Mouse (Mus musculus): ENCODE measurements around the gene Hs6st3. TPM values are rescaled to one million over a fixed set of nuclear protein-coding genes. Genes with fewer than 3 reads are reported as not detected.

Gene Hs6st3
- polyA plus RNA-seq, 1 experiment from 2014 or later = not detected

DNA sequence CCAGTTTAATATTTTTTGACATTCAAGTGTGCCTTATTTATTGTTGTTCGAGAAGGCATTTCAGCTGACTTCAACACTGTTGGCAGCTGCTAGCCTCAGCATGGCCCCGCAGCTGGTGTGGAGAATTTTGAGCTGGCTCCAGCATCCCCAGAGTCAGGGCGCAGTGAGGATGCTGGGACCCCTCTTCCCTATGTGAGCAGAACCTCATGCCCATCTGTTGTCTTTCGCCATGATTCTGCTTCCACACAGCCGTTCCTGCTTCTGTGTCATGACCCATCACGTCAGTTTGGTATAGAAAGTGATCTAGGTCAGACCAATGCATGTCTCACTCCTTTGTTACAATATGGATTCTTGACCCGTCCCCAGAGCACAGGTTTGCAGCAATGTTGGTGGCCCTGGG lies 231.9 kb downstream of the Hs6st3 start:
- Histone ChIP-seq H3K36me3 (replicated peaks; ENCODE audit: insufficient read depth, low read length) (no peaks in the 10 kb centered on the region), H3K27ac (ENCODE audit: low read depth) (no peak overlapping the region), H3K4me1 (ENCODE audit: insufficient read depth) (no peaks in the 10 kb centered on the region), H3K9ac (replicated peaks) (no peak overlapping the region), H3K27me3 (ENCODE audit: insufficient read depth, low read length) (no peaks in the 10 kb centered on the region), H3K9me3 (ENCODE audit: low read length) (no peaks in the 10 kb centered on the region), H3K4me2 (ENCODE audit: low read depth, low read length) (no peak overlapping the region), H3K4me3 (ENCODE audit: low read depth, low read length) (no peak overlapping the region)
- WGBS (ENCODE audit: insufficient replicate concordance) = 74% methylated on average over 7 of the region's 7 CpGs
- ATAC-seq = no peak
- TF ChIP-seq CTCF (IDR thresholded peaks at IDR 0.05; ENCODE audit: low read depth) (no peak), EP300 (IDR thresholded peaks at IDR 0.05; ENCODE audit: low read depth) (no peak)
- DNase-seq = no peak

DNA sequence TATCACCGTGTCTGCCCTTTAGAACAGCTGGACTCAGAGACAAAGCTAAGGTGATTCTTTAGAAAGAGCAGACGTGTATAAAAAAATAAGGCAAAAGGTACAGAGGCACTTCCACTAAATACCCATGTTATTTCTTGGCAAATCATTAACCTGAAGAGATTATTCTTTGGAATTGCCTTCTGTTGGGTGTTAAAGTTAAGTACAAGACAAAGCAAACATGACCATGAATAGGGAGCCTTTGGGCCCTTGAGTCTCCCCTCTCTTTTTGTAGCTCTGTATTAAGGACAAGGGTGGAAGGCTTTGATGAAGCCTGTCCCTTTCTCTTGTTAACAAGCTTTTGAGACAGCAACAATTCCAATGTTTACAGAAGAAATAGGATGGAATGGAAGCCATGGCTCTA lies 241.2 kb downstream of the Hs6st3 start:
- DNase-seq (no peak), ATAC-seq (no peak)
- 74% methylated on average over 2 of the region's 2 CpGs for WGBS (ENCODE audit: insufficient replicate concordance)
- Histone ChIP-seq H3K27ac (ENCODE audit: low read depth) (no peak overlapping the region), H3K4me3 (ENCODE audit: low read depth, low read length) (no peak overlapping the region), H3K9me3 (ENCODE audit: low read length) (peaks cover 4% of the 10 kb centered on the region; the same call in 1 of the 2 replicates), H3K36me3 (replicated peaks; ENCODE audit: insufficient read depth, low read length) (no peaks in the 10 kb centered on the region), H3K9ac (replicated peaks) (no peak overlapping the region), H3K4me2 (ENCODE audit: low read depth, low read length) (no peak overlapping the region), H3K27me3 (ENCODE audit: insufficient read depth, low read length) (no peaks in the 10 kb centered on the region), H3K4me1 (ENCODE audit: insufficient read depth) (no peaks in the 10 kb centered on the region)
- no peak for TF ChIP-seq EP300 (IDR thresholded peaks at IDR 0.05; ENCODE audit: low read depth)

DNA sequence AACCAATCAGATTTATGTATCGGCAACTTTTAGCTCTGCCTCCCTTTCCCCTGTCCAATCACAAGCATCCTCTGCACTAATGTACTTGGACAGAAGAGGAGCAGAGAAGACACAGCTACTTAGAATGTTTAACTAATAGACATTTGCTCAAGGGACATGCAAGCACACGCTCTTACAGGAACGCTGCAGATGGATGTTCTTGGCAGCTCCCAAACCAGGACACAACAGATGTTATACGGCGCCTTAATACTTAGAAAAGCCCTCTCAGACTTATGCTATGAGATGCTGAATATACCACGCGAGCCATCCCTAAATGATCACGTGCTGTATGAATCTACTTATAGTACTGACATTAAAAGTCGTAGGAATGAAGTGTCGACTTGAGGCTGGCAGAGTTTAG lies 263.5 kb downstream of the Hs6st3 start:
- H3K9me3 ChIP-seq (ENCODE audit: low read length) = no peaks in the 10 kb centered on the region
- no peak overlapping the region for H3K4me2 ChIP-seq (ENCODE audit: low read depth, low read length)
- no peaks in the 10 kb centered on the region for H3K4me1 ChIP-seq (ENCODE audit: insufficient read depth)
- TF ChIP-seq EP300 (IDR thresholded peaks at IDR 0.05; ENCODE audit: low read depth) = no peak
- no peak for TF ChIP-seq CTCF (IDR thresholded peaks at IDR 0.05; ENCODE audit: low read depth)
- no peak overlapping the region for H3K9ac ChIP-seq (replicated peaks)
- no peak overlapping the region for H3K27ac ChIP-seq (ENCODE audit: low read depth)
- no peak for DNase-seq
- no peak for ATAC-seq
- H3K36me3 ChIP-seq (replicated peaks; ENCODE audit: insufficient read depth, low read length) = no peaks in the 10 kb centered on the region
- no peaks in the 10 kb centered on the region for H3K27me3 ChIP-seq (ENCODE audit: insufficient read depth, low read length)
- WGBS (ENCODE audit: insufficient replicate concordance) = 87% methylated on average over 10 of the region's 10 CpGs
- no peak overlapping the region for H3K4me3 ChIP-seq (ENCODE audit: low read depth, low read length)

DNA sequence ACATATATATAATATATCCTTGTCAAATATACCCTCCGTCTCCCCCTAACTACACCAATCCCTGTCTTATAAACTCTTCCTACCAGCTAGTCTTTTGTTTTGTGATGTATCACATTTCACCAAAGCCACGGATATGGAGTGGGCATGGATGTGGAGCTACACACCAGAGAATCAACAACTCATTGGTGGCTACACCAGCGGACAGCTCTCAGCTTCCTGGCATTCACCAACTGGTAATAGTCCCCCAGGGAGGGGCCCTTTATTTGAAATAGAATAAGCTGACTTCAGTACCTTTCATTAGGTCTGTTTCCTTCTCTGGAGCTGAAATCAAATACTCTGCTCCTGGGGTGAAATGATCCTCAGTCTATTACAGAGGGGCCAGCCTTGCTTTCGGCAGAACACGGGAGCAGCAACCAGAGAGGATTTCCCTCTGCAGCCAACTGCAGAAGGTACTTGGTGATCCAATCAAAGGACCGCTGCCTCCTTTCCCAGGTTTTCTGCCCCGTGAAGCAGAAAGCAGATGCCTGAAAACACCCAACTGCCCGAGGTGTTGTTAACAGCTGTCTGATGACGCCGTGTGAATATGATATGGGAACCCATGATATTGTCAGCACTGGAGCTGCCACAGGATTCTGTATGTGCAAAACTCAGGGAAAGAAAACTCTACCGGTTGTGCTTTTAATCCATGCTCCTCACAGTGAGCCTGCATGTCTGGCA lies 271.4 kb downstream of the Hs6st3 start:
- Histone ChIP-seq H3K27ac (ENCODE audit: low read depth) (no peak overlapping the region), H3K9ac (replicated peaks) (no peak overlapping the region), H3K27me3 (ENCODE audit: insufficient read depth, low read length) (no peaks in the 10 kb centered on the region), H3K4me3 (ENCODE audit: low read depth, low read length) (no peak overlapping the region), H3K4me2 (ENCODE audit: low read depth, low read length) (no peak overlapping the region), H3K4me1 (ENCODE audit: insufficient read depth) (no peaks in the 10 kb centered on the region), H3K9me3 (ENCODE audit: low read length) (no peaks in the 10 kb centered on the region), H3K36me3 (replicated peaks; ENCODE audit: insufficient read depth, low read length) (no peaks in the 10 kb centered on the region)
- TF ChIP-seq EP300 (IDR thresholded peaks at IDR 0.05; ENCODE audit: low read depth) = no peak
- no peak for TF ChIP-seq CTCF (IDR thresholded peaks at IDR 0.05; ENCODE audit: low read depth)
- 74% methylated on average over 11 of the region's 11 CpGs for WGBS (ENCODE audit: insufficient replicate concordance)
- no peak for ATAC-seq
- DNase-seq = no peak

DNA sequence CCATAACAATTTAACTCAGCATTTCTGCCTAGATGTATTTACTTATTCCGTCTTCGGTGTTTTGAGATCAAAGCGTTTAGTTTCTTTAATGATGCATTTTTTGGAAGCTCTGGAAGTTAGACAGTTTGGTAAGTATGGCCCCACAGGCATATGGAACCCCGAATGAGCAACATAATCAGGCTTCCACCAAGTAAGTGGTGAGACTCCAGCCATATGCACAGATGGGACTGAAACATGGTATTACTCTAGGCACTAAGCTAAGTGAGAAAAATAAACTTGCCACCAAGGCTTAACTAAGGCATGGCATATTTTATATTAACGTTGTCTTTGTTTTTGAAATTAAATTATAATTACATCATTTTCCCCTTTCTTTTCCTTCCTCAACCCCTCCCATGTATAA lies 284.8 kb downstream of the Hs6st3 start:
- H3K36me3 ChIP-seq (replicated peaks; ENCODE audit: insufficient read depth, low read length) = no peaks in the 10 kb centered on the region
- no peak overlapping the region for H3K9ac ChIP-seq (replicated peaks)
- DNase-seq (no peak), ATAC-seq (no peak)
- H3K27me3 ChIP-seq (ENCODE audit: insufficient read depth, low read length) = no peaks in the 10 kb centered on the region
- WGBS (ENCODE audit: insufficient replicate concordance) = 80% methylated on average over 5 of the region's 5 CpGs
- H3K4me1 ChIP-seq (ENCODE audit: insufficient read depth) = no peaks in the 10 kb centered on the region
- no peak for TF ChIP-seq EP300 (IDR thresholded peaks at IDR 0.05; ENCODE audit: low read depth)
- no peak for TF ChIP-seq CTCF (IDR thresholded peaks at IDR 0.05; ENCODE audit: low read depth)
- no peak overlapping the region for H3K4me3 ChIP-seq (ENCODE audit: low read depth, low read length)
- no peaks in the 10 kb centered on the region for H3K9me3 ChIP-seq (ENCODE audit: low read length)
- H3K27ac ChIP-seq (ENCODE audit: low read depth) = no peak overlapping the region
- no peak overlapping the region for H3K4me2 ChIP-seq (ENCODE audit: low read depth, low read length)

DNA sequence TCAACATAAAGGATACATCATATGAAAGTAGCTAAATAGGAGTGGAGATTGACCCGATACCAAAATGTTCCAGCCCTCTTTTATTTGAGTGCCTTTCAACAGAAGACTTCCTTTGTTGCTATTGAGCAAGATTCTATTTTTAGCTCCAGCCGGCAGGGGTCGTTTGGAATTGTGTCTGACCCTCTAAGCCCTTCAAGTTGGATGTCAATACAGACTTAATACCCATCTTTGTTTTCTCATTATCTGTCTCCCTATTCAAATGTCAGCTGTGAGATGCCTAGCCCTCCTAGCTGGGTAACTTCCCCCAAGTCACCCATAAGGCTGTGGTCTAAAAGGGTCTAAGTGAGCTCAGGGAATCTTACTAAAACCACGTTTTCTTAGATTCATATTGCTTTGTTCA lies 312.3 kb downstream of the Hs6st3 start:
- H3K4me3 ChIP-seq (ENCODE audit: low read depth, low read length) = no peak overlapping the region
- no peaks in the 10 kb centered on the region for H3K36me3 ChIP-seq (replicated peaks; ENCODE audit: insufficient read depth, low read length)
- H3K9ac ChIP-seq (replicated peaks) = no peak overlapping the region
- DNase-seq (no peak), ATAC-seq (no peak)
- H3K27me3 ChIP-seq (ENCODE audit: insufficient read depth, low read length) = no peaks in the 10 kb centered on the region
- no peaks in the 10 kb centered on the region for H3K4me1 ChIP-seq (ENCODE audit: insufficient read depth)
- H3K9me3 ChIP-seq (ENCODE audit: low read length) = no peaks in the 10 kb centered on the region
- H3K27ac ChIP-seq (ENCODE audit: low read depth) = no peak overlapping the region
- no peak for TF ChIP-seq CTCF (IDR thresholded peaks at IDR 0.05; ENCODE audit: low read depth)
- TF ChIP-seq EP300 (IDR thresholded peaks at IDR 0.05; ENCODE audit: low read depth) = no peak
- H3K4me2 ChIP-seq (ENCODE audit: low read depth, low read length) = no peak overlapping the region
- 29% methylated on average over 4 of the region's 4 CpGs for WGBS (ENCODE audit: insufficient replicate concordance)

DNA sequence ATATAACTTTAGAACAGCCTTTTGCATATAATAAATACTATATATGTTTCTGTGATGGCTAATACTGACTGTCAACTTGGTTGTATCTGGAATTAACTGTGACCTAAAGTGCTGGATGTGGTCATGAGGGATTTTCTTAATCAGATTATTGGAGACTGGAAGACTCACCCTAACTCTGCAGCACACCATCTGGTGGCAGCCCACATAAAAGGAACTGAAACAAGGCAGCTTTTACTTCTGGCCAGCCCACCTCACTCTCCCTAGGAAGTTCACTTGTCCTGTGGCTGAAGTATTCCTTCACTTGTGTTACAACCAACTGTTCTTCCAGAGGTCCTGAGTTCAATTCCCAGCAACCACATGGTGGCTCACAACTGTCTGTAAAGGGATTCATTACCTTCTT lies 313.5 kb downstream of the Hs6st3 start:
- DNase-seq (no peak), ATAC-seq (no peak)
- TF ChIP-seq EP300 (IDR thresholded peaks at IDR 0.05; ENCODE audit: low read depth) (no peak), CTCF (IDR thresholded peaks at IDR 0.05; ENCODE audit: low read depth) (no peak)
- H3K4me2 ChIP-seq (ENCODE audit: low read depth, low read length) = no peak overlapping the region
- H3K27me3 ChIP-seq (ENCODE audit: insufficient read depth, low read length) = no peaks in the 10 kb centered on the region
- no peaks in the 10 kb centered on the region for H3K36me3 ChIP-seq (replicated peaks; ENCODE audit: insufficient read depth, low read length)
- H3K27ac ChIP-seq (ENCODE audit: low read depth) = no peak overlapping the region
- no peak overlapping the region for H3K4me3 ChIP-seq (ENCODE audit: low read depth, low read length)
- no peaks in the 10 kb centered on the region for H3K4me1 ChIP-seq (ENCODE audit: insufficient read depth)
- H3K9me3 ChIP-seq (ENCODE audit: low read length) = no peaks in the 10 kb centered on the region
- no peak overlapping the region for H3K9ac ChIP-seq (replicated peaks)
